Mouse (Mus musculus): ENCODE results near the gene Adgrl2.

Gene Adgrl2

GRCm38 (mm10) chr3:148871792-148872464 lies 118.4 kb downstream of the Adgrl2 start:
- DNase-seq: no peak

- DNase-seq: no peak
Measured at GRCm38 (mm10) chr3:148867618-148868017, 122.7 kb downstream of the Adgrl2 start.

GRCm38 (mm10) chr3:148866633-148867032 lies 123.7 kb downstream of the Adgrl2 start:
- no peak for DNase-seq

- no peak for DNase-seq
Measured at GRCm38 (mm10) chr3:148866053-148866452, 124.3 kb downstream of the Adgrl2 start.

- no peak for DNase-seq
Measured at GRCm38 (mm10) chr3:148865234-148865633, 125.1 kb downstream of the Adgrl2 start.

GRCm38 (mm10) chr3:148861860-148862259 lies 128.5 kb downstream of the Adgrl2 start:
- DNase-seq: no peak

GRCm38 (mm10) chr3:148854306-148854910 lies 135.9 kb downstream of the Adgrl2 start:
- no peak for DNase-seq

- DNase-seq: no peak
Measured at GRCm38 (mm10) chr3:148853372-148853771, 137.0 kb downstream of the Adgrl2 start.

GRCm38 (mm10) chr3:148852556-148852955 lies 137.8 kb downstream of the Adgrl2 start:
- DNase-seq: no peak

- DNase-seq: no peak
Measured at GRCm38 (mm10) chr3:148850821-148851220, 139.5 kb downstream of the Adgrl2 start.

- DNase-seq: no peak
Measured at GRCm38 (mm10) chr3:148848366-148848765, 142.0 kb downstream of the Adgrl2 start.

GRCm38 (mm10) chr3:148844182-148844581 lies 146.2 kb downstream of the Adgrl2 start:
- DNase-seq: no peak

- DNase-seq: peak; percentile 51
Measured at GRCm38 (mm10) chr3:148842533-148842932, 147.8 kb downstream of the Adgrl2 start.

GRCm38 (mm10) chr3:148838835-148839296 lies 151.5 kb downstream of the Adgrl2 start:
- DNase-seq: no peak

- DNase-seq: no peak
Measured at GRCm38 (mm10) chr3:148838095-148838834, 152.1 kb downstream of the Adgrl2 start.

- DNase-seq: no peak
Measured at GRCm38 (mm10) chr3:148835136-148835535, 155.2 kb downstream of the Adgrl2 start.

- no peak for DNase-seq
Measured at GRCm38 (mm10) chr3:148833070-148833769, 157.1 kb downstream of the Adgrl2 start.

- DNase-seq: no peak
Measured at GRCm38 (mm10) chr3:148832001-148832400, 158.4 kb downstream of the Adgrl2 start.

- no peak for DNase-seq
Measured at GRCm38 (mm10) chr3:148828519-148828918, 161.8 kb downstream of the Adgrl2 start.

- no peak for DNase-seq
Measured at GRCm38 (mm10) chr3:148823551-148823950, 166.8 kb downstream of the Adgrl2 start.

GRCm38 (mm10) chr3:148821632-148822031 lies 168.7 kb downstream of the Adgrl2 start:
- DNase-seq: no peak

GRCm38 (mm10) chr3:148819323-148820046 lies 170.9 kb downstream of the Adgrl2 start:
- DNase-seq: no peak

Measured in right cerebral cortex, adult 18-20 months (tissue).